Mouse (Mus musculus) macrophage (primary cell): ENCODE data around the gene Gk2. TPM values are rescaled to one million over a fixed set of nuclear protein-coding genes. Genes with fewer than 3 reads are reported as not detected.

ENCODE experiments used
- H3K27ac ChIP-seq: fragments of 350-480 bp; formaldehyde crosslinking; 2 replicates; pipeline ENCODE4 v1.9.0; 2021
- H3K36me3 ChIP-seq: fragments of 350-480 bp; formaldehyde crosslinking; 2 replicates; pipeline ENCODE4 v1.9.0; 2021; ENCODE audit errors: inconsistent target
- H3K4me3 ChIP-seq: fragments of 350-480 bp; formaldehyde crosslinking; 2 replicates; pipeline ENCODE4 v1.9.0; 2021; ENCODE audit errors: inconsistent target
- H3K79me2 ChIP-seq: fragments of 350-480 bp; formaldehyde crosslinking; 2 replicates; pipeline ENCODE4 v1.9.0; 2021; ENCODE audit errors: inconsistent target
- WGBS: methylation state at CpG from one replicate; pipeline ENCODE4 v1.1.7; 2026; ENCODE audit warnings: inconsistent platforms; ENCODE audit not compliant: missing documents; 5-methylcytosine and 5-hydroxymethylcytosine counted together
- polyA plus RNA-seq: library from polyadenylated mRNA; stranded (reverse); fragments of 250-400 nt; gene quantifications from 3 replicates; pipeline ENCODE4 v1.2.4, GENCODE M21; 2018; ENCODE audit warnings: inconsistent platforms
- total RNA-seq, 78 experiments: library from RNA; depleted of rRNA; stranded (reverse); fragments of 250-400 nt; gene quantifications; 1 replicate in 9 of 78; 2 replicates in 24 of 78; 3 replicates in 43 of 78; 4 replicates in 2 of 78; pipeline ENCODE4 v1.2.4; 2018; ENCODE audit warnings: inconsistent platforms in 56 of 78

Gk2 gene
- not detected for total RNA-seq (2018; cell fraction: chromatin; rRNA removed)
- not detected for total RNA-seq (2018; cell fraction: cytosol; rRNA removed)
- total RNA-seq (2018; cell fraction: nucleus; rRNA removed): not detected
- not detected in 3 replicates for polyA plus RNA-seq

- H3K79me2 ChIP-seq: no peaks in the 10 kb centered on the region
- WGBS: 96% methylated on average over 10 of the region's 10 CpGs
- no peaks in the 10 kb centered on the region for H3K36me3 ChIP-seq
Measured at GRCm38 (mm10) chr5:97456816-97457215, at the start of gene Gk2. TSS of gene Gk2 (minus strand) at chr5:97457021.

GRCm38 (mm10) chr5:97498041-97498440 is 41.2 kb upstream of the Gk2 start:
- H3K36me3 ChIP-seq: no peaks in the 10 kb centered on the region
- H3K27ac ChIP-seq: no peak overlapping the region
- H3K79me2 ChIP-seq: no peaks in the 10 kb centered on the region
- H3K4me3 ChIP-seq: no peak overlapping the region

More at GRCm38 (mm10) chr5:97456816-97457215, at the start of gene Gk2:
- H3K4me3 ChIP-seq: no peak within 1 kb of the TSS
- H3K27ac ChIP-seq: no peak within 1 kb of the TSS

- WGBS: 76% methylated on average over 5 of the region's 5 CpGs
- H3K36me3 ChIP-seq: no peaks in the 10 kb centered on the region
- no peak overlapping the region for H3K4me3 ChIP-seq
- H3K27ac ChIP-seq: no peak overlapping the region
- H3K79me2 ChIP-seq: no peaks in the 10 kb centered on the region
Measured at GRCm38 (mm10) chr5:97495488-97496092, 38.8 kb upstream of the Gk2 start.

- no peak overlapping the region for H3K27ac ChIP-seq
- 89% methylated on average over 5 of the region's 5 CpGs for WGBS
- no peak overlapping the region for H3K4me3 ChIP-seq
- no peaks in the 10 kb centered on the region for H3K79me2 ChIP-seq
- H3K36me3 ChIP-seq: no peaks in the 10 kb centered on the region
Measured at GRCm38 (mm10) chr5:97493421-97493820, 36.6 kb upstream of the Gk2 start.

GRCm38 (mm10) chr5:97486141-97486540 is 29.3 kb upstream of the Gk2 start:
- Histone ChIP-seq H3K36me3 (no peaks in the 10 kb centered on the region), H3K27ac (no peak overlapping the region), H3K4me3 (no peak overlapping the region), H3K79me2 (no peaks in the 10 kb centered on the region)
- 91% methylated on average over 5 of the region's 5 CpGs for WGBS

GRCm38 (mm10) chr5:97479991-97480390 is 23.2 kb upstream of the Gk2 start:
- no peak overlapping the region for H3K4me3 ChIP-seq
- 62% methylated on average over 1 of the region's 1 CpGs for WGBS
- no peaks in the 10 kb centered on the region for H3K79me2 ChIP-seq
- H3K27ac ChIP-seq: no peak overlapping the region
- no peaks in the 10 kb centered on the region for H3K36me3 ChIP-seq

GRCm38 (mm10) chr5:97467246-97467645 is 10.4 kb upstream of the Gk2 start:
- Histone ChIP-seq H3K27ac (no peak overlapping the region), H3K79me2 (no peaks in the 10 kb centered on the region), H3K36me3 (no peaks in the 10 kb centered on the region), H3K4me3 (no peak overlapping the region)
- 86% methylated on average over 5 of the region's 7 CpGs for WGBS

- H3K79me2 ChIP-seq: no peaks in the 10 kb centered on the region
- no peak overlapping the region for H3K4me3 ChIP-seq
- no peak overlapping the region for H3K27ac ChIP-seq
- 93% methylated on average over 9 of the region's 10 CpGs for WGBS
- H3K36me3 ChIP-seq: no peaks in the 10 kb centered on the region
Measured at GRCm38 (mm10) chr5:97466430-97467158, 9.8 kb upstream of the Gk2 start.

GRCm38 (mm10) chr5:97465956-97466355 is 9.1 kb upstream of the Gk2 start:
- Histone ChIP-seq H3K4me3 (no peak overlapping the region), H3K27ac (no peak overlapping the region), H3K36me3 (no peaks in the 10 kb centered on the region), H3K79me2 (no peaks in the 10 kb centered on the region)
- 86% methylated on average over 3 of the region's 3 CpGs for WGBS

GRCm38 (mm10) chr5:97462856-97463255 is 6.0 kb upstream of the Gk2 start:
- WGBS: 87% methylated on average over 3 of the region's 3 CpGs
- Histone ChIP-seq H3K27ac (no peak overlapping the region), H3K36me3 (no peaks in the 10 kb centered on the region), H3K4me3 (no peak overlapping the region), H3K79me2 (no peaks in the 10 kb centered on the region)

GRCm38 (mm10) chr5:97451451-97451850 is 5.4 kb downstream of the Gk2 start:
- Histone ChIP-seq H3K36me3 (no peaks in the 10 kb centered on the region), H3K79me2 (no peaks in the 10 kb centered on the region), H3K27ac (no peak overlapping the region), H3K4me3 (no peak overlapping the region)
- WGBS: 82% methylated on average over 4 of the region's 4 CpGs

- 81% methylated on average over 1 of the region's 1 CpGs for WGBS
- no peak overlapping the region for H3K27ac ChIP-seq
- no peaks in the 10 kb centered on the region for H3K36me3 ChIP-seq
- H3K4me3 ChIP-seq: no peak overlapping the region
- no peaks in the 10 kb centered on the region for H3K79me2 ChIP-seq
Measured at GRCm38 (mm10) chr5:97444191-97444590, 12.6 kb downstream of the Gk2 start.

GRCm38 (mm10) chr5:97432512-97432911 is 24.3 kb downstream of the Gk2 start:
- no peaks in the 10 kb centered on the region for H3K36me3 ChIP-seq
- no peak overlapping the region for H3K4me3 ChIP-seq
- no peaks in the 10 kb centered on the region for H3K79me2 ChIP-seq
- WGBS: 94% methylated on average over 2 of the region's 2 CpGs
- H3K27ac ChIP-seq: no peak overlapping the region

GRCm38 (mm10) chr5:97429976-97430375 is 26.8 kb downstream of the Gk2 start:
- Histone ChIP-seq H3K27ac (no peak overlapping the region), H3K79me2 (no peaks in the 10 kb centered on the region), H3K4me3 (no peak overlapping the region), H3K36me3 (no peaks in the 10 kb centered on the region)
- 95% methylated on average over 9 of the region's 9 CpGs for WGBS

- no peaks in the 10 kb centered on the region for H3K36me3 ChIP-seq
- WGBS: 92% methylated on average over 2 of the region's 2 CpGs
- H3K4me3 ChIP-seq: no peak overlapping the region
- no peak overlapping the region for H3K27ac ChIP-seq
- no peaks in the 10 kb centered on the region for H3K79me2 ChIP-seq
Measured at GRCm38 (mm10) chr5:97421669-97422068, 35.2 kb downstream of the Gk2 start.
